Mouse (Mus musculus) hindbrain, embryonic 13.5 days (tissue): ENCODE measurements at regions not wholly inside any gene's neighbourhood (a gene's known extent, or its start where the extent isn't known, plus 50 kb on each side); places are given as distances from the start of the nearest gene placed in this dataset.

ENCODE experiments used
- ATAC-seq: fragments of 200-750 bp; cut with Nextera tagmentation; 2 replicates; pipeline ENCODE4 v1.8.0; 2017; ENCODE audit warnings: moderate TSS enrichment; ENCODE audit not compliant: low FRiP score
- H3K27ac ChIP-seq: fragments of 300-500 bp; sonication (generic); 2 replicates; pipeline ENCODE4 v1.5.1; 2015; ENCODE audit warnings: inconsistent platforms, mild to moderate bottlenecking, moderate library complexity
- H3K27me3 ChIP-seq: fragments of 300-500 bp; sonication (generic); 2 replicates; pipeline ENCODE4 v1.6.1; 2015; ENCODE audit warnings: mild to moderate bottlenecking, inconsistent platforms
- H3K36me3 ChIP-seq: fragments of 300-500 bp; sonication (generic); 2 replicates; pipeline ENCODE4 v1.6.1; 2015; ENCODE audit warnings: mild to moderate bottlenecking, inconsistent platforms
- H3K4me1 ChIP-seq: fragments of 300-500 bp; sonication (generic); replicated peaks from 2 replicates; pipeline ENCODE4 v1.6.1; 2015; ENCODE audit warnings: inconsistent platforms
- H3K4me2 ChIP-seq: fragments of 300-500 bp; sonication (generic); 2 replicates; pipeline ENCODE4 v1.6.1; 2015; ENCODE audit warnings: inconsistent platforms, mild to moderate bottlenecking, moderate library complexity
- H3K4me3 ChIP-seq: fragments of 300-500 bp; sonication (generic); 2 replicates; pipeline ENCODE4 v1.5.1; 2015; ENCODE audit warnings: mild to moderate bottlenecking, inconsistent platforms
- H3K9ac ChIP-seq: fragments of 300-500 bp; sonication (generic); 2 replicates; pipeline ENCODE4 v1.6.1; 2015; ENCODE audit warnings: mild to moderate bottlenecking, inconsistent platforms
- H3K9me3 ChIP-seq: fragments of 300-500 bp; sonication (generic); 2 replicates; pipeline ENCODE4 v1.6.1; 2016; ENCODE audit warnings: inconsistent platforms
- WGBS: fragments of 180-500 bp; shearing (Covaris S2); methylation state at CpG from one replicate; pipeline ENCODE4 v1.1.7; 2015; 5-methylcytosine and 5-hydroxymethylcytosine counted together

DNA sequence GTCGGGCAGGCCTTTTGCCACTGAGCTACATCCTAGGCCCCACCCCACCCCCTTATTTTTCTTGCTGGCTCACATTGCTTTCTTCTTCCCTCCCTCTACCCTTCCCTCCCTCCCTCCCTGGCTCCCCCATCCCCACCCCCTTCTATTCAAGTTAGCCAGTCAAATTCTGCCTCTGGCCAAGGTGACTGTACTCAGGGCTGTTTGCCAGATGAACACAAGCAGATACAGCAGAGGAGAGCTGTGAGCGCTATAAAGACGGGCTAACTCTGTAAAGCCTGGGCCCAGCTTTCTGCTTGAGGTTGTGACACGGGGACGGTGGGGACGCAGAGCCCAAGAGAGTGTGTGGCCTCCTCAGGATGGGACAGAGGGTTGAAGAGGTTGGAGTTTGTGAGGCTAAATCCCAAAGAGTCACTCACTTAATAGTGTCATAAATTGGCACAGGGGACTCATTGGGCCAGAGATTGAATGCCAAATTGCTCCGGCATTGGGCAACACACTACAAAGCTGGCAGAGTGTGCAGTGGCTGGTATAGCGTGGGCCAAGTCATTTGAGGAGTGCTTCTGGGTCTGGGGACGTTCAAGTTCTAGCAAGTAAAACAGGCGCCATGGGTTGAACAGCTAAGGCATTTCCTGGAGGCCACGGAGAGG, 110.8 kb downstream of the 2410131K14Rik start:
- ATAC-seq, result no peak
- Histone ChIP-seq H3K4me3 (no peak overlapping the region), H3K27me3 (no peaks in the 10 kb centered on the region), H3K27ac (0 out of 2 replicates have a peak overlapping the region, but pooled peaks have one; percentile 8), H3K4me2 (no peak overlapping the region), H3K9ac (no peak overlapping the region), H3K9me3 (0 out of 2 replicates have a peak, but pooled peaks cover 3% of the 10 kb centered on the region), H3K4me1 (peaks cover 28% of the 10 kb centered on the region), H3K36me3 (no peaks in the 10 kb centered on the region)
- WGBS, result 58% methylated on average over 11 of the region's 11 CpGs

DNA sequence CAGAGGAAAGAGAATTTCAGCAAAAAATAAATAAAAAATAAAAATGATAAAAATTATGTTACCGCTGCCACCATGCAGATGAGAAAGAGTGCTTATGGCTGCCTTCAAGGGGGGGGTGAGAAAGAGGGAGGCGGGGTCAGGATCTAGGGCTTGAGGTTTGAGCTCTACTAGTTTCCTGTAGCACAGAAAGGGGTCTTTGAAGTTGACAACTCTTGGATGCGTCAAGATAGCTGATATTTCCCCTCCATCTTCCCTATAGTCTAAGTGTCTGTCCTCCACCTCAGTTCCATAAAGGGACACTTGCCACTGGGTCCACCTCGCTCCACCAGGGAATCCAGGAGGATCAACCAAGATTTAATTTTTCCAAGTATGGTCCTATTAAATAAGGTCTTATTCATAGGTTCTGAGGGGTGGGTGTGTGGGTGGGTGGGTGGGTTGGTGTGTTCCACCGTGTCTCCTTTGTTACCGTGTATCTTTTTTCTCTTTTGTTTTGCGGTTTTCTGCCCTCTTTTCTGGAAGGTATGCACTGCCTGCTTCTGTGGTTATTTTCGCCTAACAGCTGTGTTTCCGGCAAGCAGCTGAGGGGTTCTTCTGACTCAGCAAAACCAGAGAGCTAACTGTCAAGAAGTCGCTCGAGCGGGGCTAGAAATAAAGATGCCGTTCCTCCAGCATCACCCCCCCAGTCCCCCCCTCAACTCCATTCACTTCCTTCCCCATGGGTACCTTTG, 114.8 kb downstream of the 2410131K14Rik start:
- Histone ChIP-seq H3K9ac (no peak overlapping the region), H3K4me1 (peaks cover 21% of the 10 kb centered on the region), H3K27me3 (0 out of 2 replicates have a peak, but pooled peaks cover 4% of the 10 kb centered on the region), H3K36me3 (no peaks in the 10 kb centered on the region), H3K4me2 (no peak overlapping the region), H3K4me3 (no peak overlapping the region), H3K27ac (no peak overlapping the region), H3K9me3 (no peaks in the 10 kb centered on the region)
- no peak for ATAC-seq
- 59% methylated on average over 13 of the region's 13 CpGs for WGBS

DNA sequence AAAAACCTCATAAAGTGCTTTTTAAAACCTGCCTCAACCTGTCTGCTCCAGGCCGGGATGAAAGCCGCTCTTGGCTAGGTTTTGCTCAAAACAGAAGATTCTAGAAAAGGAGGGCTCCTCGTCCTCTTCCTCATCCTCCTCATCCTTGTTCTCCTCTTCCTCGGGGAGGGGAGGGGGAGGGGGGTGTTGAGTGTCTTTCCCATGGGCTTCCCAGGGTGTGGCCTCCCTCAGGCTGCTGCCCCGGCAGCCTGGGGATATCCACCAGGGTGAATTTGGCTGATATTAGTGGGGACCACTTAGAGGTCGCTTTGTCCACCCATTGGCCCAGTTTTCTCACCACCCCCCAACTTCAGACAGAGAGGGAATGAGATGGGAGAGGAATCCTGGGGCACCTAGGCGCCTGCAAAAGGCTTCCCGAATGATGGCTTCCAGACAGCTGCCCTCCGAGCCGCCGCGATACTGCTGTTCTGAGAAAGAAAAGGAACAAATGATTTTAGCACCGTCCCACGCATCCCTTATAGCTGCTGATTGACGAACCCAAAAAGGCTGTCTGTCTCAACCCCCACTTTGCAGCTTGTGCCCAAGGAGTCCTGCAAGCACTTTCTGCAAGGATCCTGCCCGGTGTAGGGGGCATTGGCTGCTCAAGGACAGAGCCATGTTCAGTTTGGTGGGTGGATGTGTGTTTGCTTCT, 115.5 kb downstream of the 2410131K14Rik start:
- no peaks in the 10 kb centered on the region for H3K9me3 ChIP-seq
- 72% methylated on average over 16 of the region's 16 CpGs for WGBS
- H3K27ac ChIP-seq, result no peak overlapping the region
- no peak overlapping the region for H3K9ac ChIP-seq
- H3K36me3 ChIP-seq, result no peaks in the 10 kb centered on the region
- 0 out of 2 replicates have a peak, but pooled peaks cover 4% of the 10 kb centered on the region for H3K27me3 ChIP-seq
- ATAC-seq, result no peak
- H3K4me2 ChIP-seq, result no peak overlapping the region
- peaks cover 14% of the 10 kb centered on the region for H3K4me1 ChIP-seq
- H3K4me3 ChIP-seq, result no peak overlapping the region

DNA sequence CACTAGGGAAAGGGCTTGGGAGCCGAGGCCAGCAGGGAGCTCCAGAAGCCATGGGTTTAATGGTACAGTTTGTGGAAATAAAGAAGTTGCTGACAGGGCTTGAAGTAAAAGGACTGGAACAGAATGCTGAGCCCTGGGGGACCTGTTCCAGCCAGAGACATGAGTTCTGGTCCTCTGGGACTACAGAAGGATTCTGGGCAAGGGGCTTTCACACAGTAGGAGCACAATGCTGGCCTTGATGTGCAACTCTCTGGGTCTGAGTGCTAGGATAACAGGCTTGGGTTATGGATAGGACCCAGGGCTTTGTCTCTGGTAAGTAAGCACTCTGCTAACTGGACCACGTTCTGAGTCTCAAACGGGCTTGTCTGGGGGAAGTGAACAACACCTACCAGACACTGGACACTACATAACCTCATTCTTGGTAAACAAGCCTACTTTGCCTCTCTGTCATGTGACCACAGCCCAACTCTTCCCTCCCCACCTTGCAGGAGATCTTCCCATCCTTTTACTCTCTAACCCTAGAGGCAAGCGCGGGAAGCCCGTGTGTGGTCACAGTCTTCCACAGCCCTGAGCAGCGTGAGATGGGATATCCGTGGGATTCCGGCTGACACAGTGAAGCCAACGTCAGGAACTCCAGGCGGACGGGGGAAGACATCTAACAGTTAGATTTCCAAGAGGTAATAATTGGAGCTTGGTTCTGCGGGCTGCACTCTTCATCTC, 116.3 kb downstream of the 2410131K14Rik start:
- Histone ChIP-seq H3K27ac (no peak overlapping the region), H3K4me2 (no peak overlapping the region), H3K4me1 (peaks cover 6% of the 10 kb centered on the region), H3K9ac (no peak overlapping the region), H3K4me3 (no peak overlapping the region), H3K27me3 (0 out of 2 replicates have a peak, but pooled peaks cover 4% of the 10 kb centered on the region), H3K9me3 (no peaks in the 10 kb centered on the region), H3K36me3 (no peaks in the 10 kb centered on the region)
- WGBS, result 81% methylated on average over 13 of the region's 13 CpGs
- ATAC-seq, result no peak

DNA sequence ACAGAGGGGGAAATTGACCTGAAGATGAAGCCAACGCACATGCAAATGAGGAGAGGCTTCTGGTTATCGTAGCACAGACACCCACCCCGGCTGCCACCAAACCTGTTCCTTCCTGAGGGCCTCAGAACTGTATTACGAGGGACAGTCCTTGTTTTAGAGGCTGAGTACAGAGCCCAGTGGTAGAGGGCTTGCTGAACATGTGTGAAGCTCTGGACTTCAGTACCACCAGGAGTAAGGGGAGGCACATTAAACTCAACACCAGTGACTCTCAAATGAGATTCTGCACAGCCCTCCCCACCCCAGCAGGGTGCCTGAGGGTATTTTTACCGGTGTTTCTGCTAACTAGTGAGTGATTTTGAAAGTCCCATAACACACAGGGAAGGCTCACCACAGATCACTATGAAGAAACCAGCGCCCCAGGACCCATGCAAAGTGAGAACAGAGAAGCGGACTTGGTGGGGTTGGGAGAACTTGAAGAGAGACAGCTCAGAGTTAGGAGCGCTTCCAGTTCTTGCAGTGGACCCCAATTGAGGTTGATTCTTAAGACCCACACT, 116.9 kb downstream of the 2410131K14Rik start:
- no peak overlapping the region for H3K27ac ChIP-seq
- H3K4me2 ChIP-seq, result no peak overlapping the region
- H3K4me3 ChIP-seq, result no peak overlapping the region
- no peak for ATAC-seq
- peaks cover 5% of the 10 kb centered on the region; the same call in 1 of the 2 replicates for H3K4me1 ChIP-seq
- no peak overlapping the region for H3K9ac ChIP-seq
- WGBS, result 84% methylated on average over 8 of the region's 8 CpGs
- H3K36me3 ChIP-seq, result no peaks in the 10 kb centered on the region
- no peaks in the 10 kb centered on the region for H3K9me3 ChIP-seq
- 0 out of 2 replicates have a peak, but pooled peaks cover 4% of the 10 kb centered on the region for H3K27me3 ChIP-seq

DNA sequence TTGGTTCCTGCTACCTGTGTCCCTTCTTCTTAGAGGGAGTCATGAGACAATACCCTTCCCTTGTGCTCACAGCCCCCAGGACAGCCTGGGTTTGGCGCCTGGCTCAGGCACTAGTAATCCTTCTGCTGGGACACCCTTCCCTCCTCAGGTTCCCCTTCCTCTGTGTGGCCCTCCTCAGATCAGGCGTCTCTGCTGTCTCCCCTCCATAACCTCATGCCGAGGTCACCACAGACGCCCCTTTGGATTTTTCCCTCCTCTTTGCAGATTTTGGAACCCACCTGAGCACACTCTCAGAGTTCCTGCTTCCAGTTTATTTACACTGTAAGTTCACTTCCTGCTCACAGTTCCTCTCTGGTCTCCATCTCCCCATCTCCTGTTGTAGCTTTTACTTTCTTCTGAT, 117.7 kb downstream of the 2410131K14Rik start:
- H3K9me3 ChIP-seq, result no peaks in the 10 kb centered on the region
- peaks cover 5% of the 10 kb centered on the region; the same call in 1 of the 2 replicates for H3K4me1 ChIP-seq
- no peaks in the 10 kb centered on the region for H3K36me3 ChIP-seq
- no peak overlapping the region for H3K9ac ChIP-seq
- 0 out of 2 replicates have a peak, but pooled peaks cover 4% of the 10 kb centered on the region for H3K27me3 ChIP-seq
- no peak overlapping the region for H3K4me3 ChIP-seq
- no peak overlapping the region for H3K27ac ChIP-seq
- no peak for ATAC-seq
- WGBS, result 78% methylated on average over 4 of the region's 4 CpGs
- H3K4me2 ChIP-seq, result no peak overlapping the region

DNA sequence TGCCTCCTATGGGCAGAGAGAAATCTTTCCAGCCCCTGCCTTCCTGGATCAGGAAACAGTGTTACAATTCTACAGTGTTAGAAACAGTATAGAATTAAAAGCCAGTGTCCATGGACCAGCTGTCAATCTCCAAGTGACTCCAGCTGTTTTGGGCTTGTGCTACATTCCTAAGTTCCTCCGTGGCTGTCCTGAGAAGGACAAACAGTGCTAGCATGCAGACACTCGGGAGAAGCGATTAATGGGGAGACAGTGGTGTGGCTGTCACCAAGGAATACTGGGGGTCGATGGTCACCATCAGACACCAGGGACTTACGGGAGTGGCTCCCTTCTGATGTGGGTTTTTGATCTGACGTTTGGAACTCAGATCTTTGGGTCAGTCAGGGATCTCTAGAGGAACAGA, 118.1 kb downstream of the 2410131K14Rik start:
- WGBS, result 71% methylated on average over 6 of the region's 6 CpGs
- ATAC-seq, result no peak
- Histone ChIP-seq H3K4me3 (no peak overlapping the region), H3K36me3 (no peaks in the 10 kb centered on the region), H3K4me2 (no peak overlapping the region), H3K27me3 (0 out of 2 replicates have a peak, but pooled peaks cover 4% of the 10 kb centered on the region), H3K9me3 (no peaks in the 10 kb centered on the region), H3K9ac (no peak overlapping the region), H3K27ac (no peak overlapping the region), H3K4me1 (peaks cover 5% of the 10 kb centered on the region; the same call in 1 of the 2 replicates)

DNA sequence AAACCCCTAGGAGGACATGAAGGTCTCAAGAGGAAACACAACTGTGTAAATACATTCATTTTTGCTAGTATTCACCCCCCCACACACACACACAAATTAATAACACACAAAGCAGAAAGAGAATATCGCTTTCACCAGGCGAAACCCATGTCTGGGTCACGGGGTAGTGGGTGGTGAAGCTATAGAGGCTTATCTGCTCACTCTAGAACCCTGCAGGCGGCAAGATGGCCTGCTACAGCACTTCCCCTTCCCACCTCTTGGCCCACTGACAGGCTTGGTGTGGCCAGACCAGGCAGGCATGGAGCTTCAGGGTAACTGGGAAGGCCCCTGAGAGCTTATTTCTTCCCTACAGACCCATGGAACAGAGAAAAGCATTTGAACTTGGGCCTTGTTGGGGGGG, 119.6 kb downstream of the 2410131K14Rik start:
- H3K4me2 ChIP-seq, result no peak overlapping the region
- H3K9me3 ChIP-seq, result no peaks in the 10 kb centered on the region
- H3K27ac ChIP-seq, result no peak overlapping the region
- no peak overlapping the region for H3K4me3 ChIP-seq
- ATAC-seq, result no peak
- H3K4me1 ChIP-seq, result peaks cover 5% of the 10 kb centered on the region; the same call in 1 of the 2 replicates
- H3K9ac ChIP-seq, result no peak overlapping the region
- 92% methylated on average over 4 of the region's 4 CpGs for WGBS
- no peaks in the 10 kb centered on the region for H3K36me3 ChIP-seq
- H3K27me3 ChIP-seq, result 0 out of 2 replicates have a peak, but pooled peaks cover 4% of the 10 kb centered on the region

DNA sequence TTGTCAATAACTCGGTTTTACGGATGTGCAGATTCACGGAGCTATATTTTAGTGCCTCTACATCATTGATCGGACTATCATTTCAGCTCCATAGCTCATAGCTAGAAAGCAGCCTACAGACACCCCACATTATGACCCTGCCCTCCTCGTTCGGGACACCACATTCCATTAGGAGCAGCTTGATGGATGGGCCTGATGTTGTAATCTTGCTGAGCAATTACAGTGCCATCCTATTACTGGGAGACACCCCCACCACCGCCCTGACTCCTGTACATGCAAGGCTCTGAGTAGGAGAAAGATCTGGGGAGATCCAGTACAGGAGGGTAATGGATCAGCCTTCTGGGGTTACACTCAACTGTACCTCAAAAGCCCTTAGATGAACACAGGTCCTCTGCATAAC, 120.2 kb downstream of the 2410131K14Rik start:
- Histone ChIP-seq H3K9me3 (no peaks in the 10 kb centered on the region), H3K4me1 (peaks cover 3% of the 10 kb centered on the region; the same call in 1 of the 2 replicates), H3K4me3 (no peak overlapping the region), H3K36me3 (no peaks in the 10 kb centered on the region), H3K27me3 (0 out of 2 replicates have a peak, but pooled peaks cover 4% of the 10 kb centered on the region), H3K9ac (no peak overlapping the region), H3K27ac (no peak overlapping the region), H3K4me2 (no peak overlapping the region)
- ATAC-seq, result peak; percentile 36; the same call in 1 of the 2 replicates
- 69% methylated on average over 7 of the region's 7 CpGs for WGBS

DNA sequence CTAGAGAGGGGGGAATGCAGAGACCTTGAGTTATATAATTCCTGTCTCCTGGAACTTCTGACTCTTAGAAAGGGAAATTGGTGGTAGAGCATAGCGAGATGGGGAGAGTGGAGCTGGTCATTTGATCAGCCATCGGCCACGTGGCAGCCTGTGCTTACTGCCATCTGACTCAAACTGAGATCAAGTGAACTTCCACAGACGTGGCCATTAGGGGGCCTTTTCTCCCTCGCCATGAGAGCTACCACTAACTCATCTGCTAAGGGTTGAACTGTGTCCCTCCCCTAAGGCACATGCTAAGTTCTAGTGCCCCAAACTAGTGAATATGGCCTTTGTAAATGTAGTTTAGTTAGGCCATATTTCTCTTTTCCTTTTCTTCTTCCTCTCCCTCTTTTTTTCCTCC, 120.6 kb downstream of the 2410131K14Rik start:
- no peak overlapping the region for H3K4me3 ChIP-seq
- no peak overlapping the region for H3K9ac ChIP-seq
- no peak overlapping the region for H3K4me2 ChIP-seq
- ATAC-seq, result no peak
- H3K27me3 ChIP-seq, result 0 out of 2 replicates have a peak, but pooled peaks cover 4% of the 10 kb centered on the region
- H3K4me1 ChIP-seq, result no peaks in the 10 kb centered on the region
- H3K36me3 ChIP-seq, result no peaks in the 10 kb centered on the region
- no peak overlapping the region for H3K27ac ChIP-seq
- H3K9me3 ChIP-seq, result no peaks in the 10 kb centered on the region
- 40% methylated on average over 5 of the region's 5 CpGs for WGBS

DNA sequence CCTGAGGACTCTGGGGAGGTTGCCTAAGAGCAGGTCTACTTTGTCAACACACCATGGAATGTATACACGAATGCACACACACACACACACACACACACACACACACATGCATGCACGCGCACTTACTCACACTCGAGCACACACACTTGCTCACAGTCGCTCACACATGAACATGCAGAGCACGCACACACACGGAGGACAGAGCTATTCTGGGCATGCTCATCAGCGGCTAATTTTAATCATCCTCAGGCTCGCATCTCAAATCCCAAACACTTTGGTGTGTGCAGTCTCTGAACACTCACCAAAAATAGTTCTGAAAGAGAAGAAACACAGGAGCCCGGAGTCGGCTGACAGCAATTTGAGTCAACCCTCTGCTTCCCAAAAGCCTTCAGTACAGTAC, 122.0 kb downstream of the 2410131K14Rik start:
- H3K27ac ChIP-seq, result no peak overlapping the region
- no peaks in the 10 kb centered on the region for H3K9me3 ChIP-seq
- 0 out of 2 replicates have a peak, but pooled peaks cover 2% of the 10 kb centered on the region for H3K27me3 ChIP-seq
- H3K36me3 ChIP-seq, result no peaks in the 10 kb centered on the region
- WGBS, result 92% methylated on average over 11 of the region's 11 CpGs
- no peak overlapping the region for H3K4me2 ChIP-seq
- no peak for ATAC-seq
- H3K4me1 ChIP-seq, result no peaks in the 10 kb centered on the region
- H3K4me3 ChIP-seq, result no peak overlapping the region
- H3K9ac ChIP-seq, result no peak overlapping the region
